Mouse (Mus musculus) ovary, postnatal 10 days (tissue): ENCODE data around the gene Gm13023.
"Not testable (repeated sequence)": the region's sequence is repeated elsewhere in the genome, so short reads cannot be mapped to it uniquely, and the experiment has no call there.

Experiments
- DNase-seq: peaks from one replicate; pipeline ENCODE4 v3.0.0; 2022; ENCODE audit warnings: low spot score

Gene Gm13023

DNA sequence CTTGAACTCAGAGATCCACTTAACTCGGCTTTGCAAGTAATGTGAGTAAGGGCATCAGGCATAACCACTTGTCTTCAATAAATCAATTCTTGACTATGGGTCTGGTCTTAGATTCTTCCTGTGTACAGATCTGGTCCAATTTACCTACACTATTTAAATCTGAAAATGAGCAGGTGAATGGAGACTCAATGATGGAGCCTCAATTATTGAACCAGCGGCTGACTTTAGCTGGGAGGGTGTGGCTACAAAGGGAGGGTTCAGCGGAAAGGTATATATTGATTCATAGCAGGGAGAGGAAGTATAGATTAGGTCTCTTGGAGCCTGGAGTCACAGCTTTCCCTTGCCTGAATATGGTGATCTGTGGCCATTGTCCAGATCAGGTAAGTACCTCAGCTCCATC is at the start of gene Gm13023:
Gene Gm13023 (plus strand): TSS at position 301 of the 400 bp plus-strand sequence.
- DNase-seq, result not testable (repeated sequence)

GRCm38 (mm10) chr4:143815993-143816392 is 26.8 kb downstream of the Gm13023 start, which contains the start of gene Gm13084:
Gene Gm13084 (minus strand): TSS chr4:143816093.
- DNase-seq, result no peak
